Mouse (Mus musculus) B cell, adult 2 months (primary cell): ENCODE measurements at regions not wholly inside any gene's neighbourhood (a gene's known extent, or its start where the extent isn't known, plus 50 kb on each side); places are given as distances from the start of the nearest gene placed in this dataset.
"Not testable (repeated sequence)": the region's sequence is repeated elsewhere in the genome, so short reads cannot be mapped to it uniquely, and the experiment has no call there.

ENCODE experiments used
- DNase-seq, 2 experiments: peaks; one replicate each; pipeline ENCODE4 v3.0.0; 2022

DNA sequence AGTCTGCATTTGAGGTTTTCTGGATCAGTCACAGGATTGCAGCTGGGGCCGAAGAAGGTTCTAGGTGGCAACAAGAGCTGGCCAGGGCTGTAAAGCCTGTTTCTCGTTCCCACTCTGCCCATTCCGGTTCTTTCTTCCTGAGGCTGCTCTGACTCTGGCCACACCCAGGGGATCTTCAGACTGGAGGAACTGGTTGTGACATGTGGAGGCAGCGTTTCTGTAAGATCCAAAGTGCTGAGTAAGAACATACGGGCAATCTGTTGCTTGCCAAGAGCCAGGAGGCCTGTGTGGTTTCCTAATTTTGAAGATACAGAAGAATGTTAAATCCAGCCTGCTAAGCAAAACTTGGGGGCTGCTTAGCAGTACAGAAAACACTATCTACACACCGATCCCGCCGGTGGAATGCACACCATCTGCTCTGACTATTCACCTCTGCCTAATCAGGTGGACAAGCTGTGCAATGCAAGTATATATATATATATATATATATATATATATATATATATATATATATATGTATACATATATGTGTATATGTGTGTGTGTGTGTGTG is 99.3 kb upstream of the Bmp2k start:
- no peak for DNase-seq

DNA sequence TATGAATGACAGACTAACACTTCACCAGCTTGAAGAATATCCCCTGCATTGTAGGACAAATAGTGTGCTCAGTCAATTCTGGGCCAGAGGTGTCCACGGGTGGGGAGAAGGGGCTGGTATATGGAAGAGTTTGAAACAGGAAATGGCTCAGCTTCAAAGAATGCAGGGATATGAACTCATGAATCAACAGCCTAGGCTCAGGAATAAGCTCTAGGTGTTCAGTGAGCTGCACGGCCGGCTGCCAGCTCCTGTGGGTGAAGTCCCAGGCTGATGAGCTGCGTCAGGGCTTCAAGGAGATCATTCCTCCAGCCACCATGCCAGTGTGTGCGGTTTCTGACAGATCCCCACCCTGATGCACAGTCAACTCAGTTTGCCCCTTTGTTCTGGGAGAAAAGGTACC is 98.8 kb upstream of the Bmp2k start:
- DNase-seq, result no peak

DNA sequence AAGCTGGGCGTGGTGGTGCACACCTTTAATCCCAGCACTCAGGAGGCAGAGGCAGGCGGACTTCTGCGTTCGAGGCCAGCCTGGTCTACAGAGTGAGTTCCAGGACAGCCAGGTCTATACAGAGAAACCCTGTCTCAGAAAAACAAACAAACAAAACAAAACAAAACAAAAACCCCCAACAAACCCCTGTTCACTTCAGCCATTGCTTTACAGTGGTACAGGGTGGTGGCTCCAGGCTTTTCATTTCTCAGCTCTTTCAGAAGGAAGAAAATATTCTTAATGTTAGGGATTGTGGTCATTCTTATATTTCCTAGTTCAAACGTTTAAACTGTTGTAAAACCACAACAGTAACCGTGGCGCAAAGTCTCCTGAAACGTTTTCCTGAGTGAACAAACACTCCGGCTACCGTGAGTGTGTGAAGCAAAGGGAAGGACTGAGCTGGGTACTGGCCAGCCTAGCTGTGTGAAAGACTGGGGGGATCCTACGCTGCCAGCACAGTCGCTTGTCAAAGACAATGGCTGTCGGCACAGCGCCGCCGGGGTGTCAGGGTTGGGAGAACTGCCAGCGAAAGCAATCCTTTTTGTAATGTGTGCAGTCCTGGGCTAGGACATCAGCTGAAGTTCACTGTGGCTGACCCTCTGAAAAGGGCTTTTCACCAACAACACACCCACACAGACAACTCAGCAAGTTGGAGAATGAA is 91.8 kb upstream of the Bmp2k start:
- DNase-seq, result peak in 1 of 2 experiments; percentile 29

DNA sequence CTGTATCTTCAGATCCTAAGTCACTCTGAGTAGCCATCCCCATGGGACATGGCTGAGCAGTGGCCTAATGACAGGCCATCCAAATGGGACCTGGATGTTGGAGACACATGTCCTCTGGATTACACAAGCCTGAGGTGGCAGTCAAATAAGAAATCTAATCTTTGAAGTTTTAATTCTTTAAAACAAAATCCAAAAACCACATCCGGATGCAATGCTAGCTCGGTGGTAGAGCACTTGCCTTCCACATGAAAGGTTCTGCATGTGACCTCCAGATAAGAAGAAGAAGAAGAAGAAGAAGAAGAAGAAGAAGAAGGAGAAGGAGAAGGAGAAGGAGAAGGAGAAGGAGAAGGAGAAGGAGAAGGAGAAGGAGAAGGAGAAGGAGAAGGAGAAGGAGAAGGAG is 89.1 kb upstream of the Bmp2k start:
- DNase-seq, result not testable (repeated sequence)

DNA sequence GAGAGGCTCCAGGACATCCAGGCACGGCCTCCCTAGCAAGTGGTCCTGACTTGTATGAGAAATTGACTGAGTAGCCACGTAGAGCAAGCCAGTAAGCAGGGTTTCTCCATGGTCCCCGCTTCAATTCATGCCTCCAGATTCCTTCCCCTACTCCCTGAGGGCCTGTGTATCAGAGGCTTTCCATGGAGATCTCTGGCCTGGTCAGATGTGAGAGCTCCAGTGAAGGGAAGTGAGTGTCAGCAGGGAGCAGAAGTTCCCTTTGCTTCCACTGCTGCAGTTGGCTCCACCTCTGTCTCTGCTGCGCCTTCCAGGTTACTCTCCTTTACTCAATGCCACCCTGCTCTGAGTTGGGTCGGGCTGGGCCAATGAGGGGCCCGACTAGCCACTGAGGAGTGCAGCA is 88.3 kb upstream of the Bmp2k start:
- DNase-seq, result no peak

DNA sequence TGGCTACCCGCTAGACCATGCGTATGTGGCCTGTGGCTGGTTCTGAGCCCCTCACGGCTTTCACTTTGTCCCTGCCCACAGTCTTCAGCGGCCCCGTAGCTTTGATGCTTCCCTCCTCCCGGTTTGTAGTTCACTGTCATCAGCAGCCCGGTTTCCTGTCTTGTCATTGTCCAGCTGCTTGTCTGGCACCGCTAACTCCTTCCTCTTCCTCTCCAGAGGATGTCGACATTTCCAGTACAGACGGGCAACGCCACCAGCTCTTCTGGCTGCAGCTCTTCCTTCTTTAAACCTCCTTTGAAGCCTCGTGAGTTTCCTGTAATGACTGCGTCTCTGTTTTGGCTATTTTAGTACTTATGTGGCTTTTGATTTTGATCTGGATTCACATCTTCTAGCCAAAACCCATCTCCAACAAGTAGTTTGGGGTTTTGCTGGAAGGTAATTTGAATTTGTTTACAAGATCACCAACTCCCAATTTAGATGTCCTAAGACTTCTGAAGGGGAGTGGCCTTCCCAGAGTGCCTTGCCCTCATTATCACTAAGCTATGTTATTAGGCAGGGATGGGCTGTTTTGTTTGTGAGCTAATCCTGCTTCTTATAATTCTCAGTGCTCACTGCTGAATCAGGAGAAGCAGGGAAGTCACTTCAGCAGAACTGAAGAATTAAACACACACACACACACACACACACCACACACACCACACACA is 85.8 kb upstream of the Bmp2k start:
- DNase-seq, result peak; percentile 65 to 67

DNA sequence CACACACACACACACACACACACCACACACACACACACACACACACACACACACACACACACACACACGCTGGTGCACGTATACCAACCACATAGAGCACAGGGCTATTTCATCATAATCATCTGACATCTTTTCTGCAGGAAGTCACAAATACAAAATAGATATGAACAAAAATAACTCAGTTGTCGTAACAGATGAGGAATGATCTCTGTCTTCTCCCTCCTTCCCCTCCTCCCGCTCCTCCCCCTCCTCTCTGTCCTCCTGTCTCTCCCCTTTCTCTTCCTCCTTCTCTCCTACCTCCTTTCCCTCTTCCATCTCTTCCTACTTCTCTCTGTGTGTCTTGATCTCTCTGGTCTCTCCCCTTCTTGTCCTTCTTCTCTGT is 85.2 kb upstream of the Bmp2k start:
- DNase-seq, result peak; percentile 38 to 40

DNA sequence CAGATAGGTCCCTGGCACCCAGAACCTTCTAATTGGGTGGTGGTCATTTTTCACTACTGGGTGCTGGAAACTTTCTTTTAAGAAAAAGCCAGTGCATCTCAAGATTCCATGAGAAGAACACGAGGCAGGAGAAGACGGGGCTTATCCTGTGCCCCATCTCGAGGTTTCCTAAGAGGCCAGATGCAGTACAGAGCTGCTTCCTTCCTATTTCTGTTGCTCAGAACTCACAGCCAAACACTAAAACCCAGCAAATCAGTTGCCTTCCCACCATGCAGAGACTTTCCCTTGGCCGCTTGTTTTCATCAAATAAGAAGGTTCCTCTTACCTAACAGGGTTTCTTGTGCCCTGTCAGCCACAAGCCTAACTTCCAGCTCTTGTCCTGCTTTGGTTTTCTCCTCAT is 84.7 kb upstream of the Bmp2k start:
- DNase-seq, result peak; percentile 54 to 56

DNA sequence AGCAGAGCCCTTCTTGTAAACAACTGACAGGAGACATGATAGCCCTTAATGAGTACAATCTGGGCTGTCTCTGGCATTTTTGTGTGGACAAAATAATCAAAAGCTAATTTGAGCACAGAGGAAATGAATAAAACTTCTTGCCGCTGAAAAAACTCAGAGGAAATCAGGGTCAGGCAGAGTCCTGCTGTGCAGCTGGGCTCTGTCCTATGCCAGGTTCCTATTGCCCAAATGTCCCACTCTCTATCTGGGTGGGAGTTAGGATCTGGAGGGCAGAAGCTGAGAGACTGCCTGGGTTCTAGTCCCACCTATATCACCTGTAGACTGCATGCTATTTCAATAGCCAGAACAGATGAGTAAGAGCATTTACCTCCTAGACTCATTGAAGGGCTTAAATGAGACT is 83.8 kb upstream of the Bmp2k start:
- DNase-seq, result no peak

DNA sequence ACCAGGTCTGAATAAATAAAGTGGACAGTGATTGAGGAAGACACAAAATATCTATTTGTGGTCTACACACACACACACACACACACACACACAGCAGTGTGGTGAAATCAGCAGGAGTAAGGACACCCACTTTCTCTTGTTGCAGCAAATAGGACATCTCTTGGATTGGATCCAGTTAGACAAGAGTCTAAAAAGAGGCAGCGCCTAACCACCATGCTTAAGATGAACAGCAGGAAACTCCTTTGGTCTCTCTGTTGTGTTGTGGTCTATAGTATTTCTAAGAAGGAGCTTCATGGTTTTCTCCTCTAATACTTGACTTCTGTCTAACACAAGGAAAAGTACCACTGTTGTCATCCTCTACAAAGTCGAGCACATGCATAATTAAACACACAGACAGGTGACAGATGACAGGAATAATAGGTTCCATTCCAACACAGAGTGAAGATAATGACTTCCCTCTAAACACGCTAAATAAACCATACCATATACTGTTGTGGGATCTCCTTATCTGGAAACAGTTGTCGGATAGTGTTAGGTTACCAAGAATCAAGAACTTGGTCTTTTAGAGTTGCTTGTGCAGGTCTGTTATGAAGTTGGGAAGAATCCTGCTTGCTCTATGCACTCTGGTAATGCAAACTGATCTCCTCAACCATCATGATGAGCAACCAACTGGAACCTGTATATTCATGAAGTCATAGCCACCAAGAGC is 82.6 kb upstream of the Bmp2k start:
- no peak for DNase-seq

DNA sequence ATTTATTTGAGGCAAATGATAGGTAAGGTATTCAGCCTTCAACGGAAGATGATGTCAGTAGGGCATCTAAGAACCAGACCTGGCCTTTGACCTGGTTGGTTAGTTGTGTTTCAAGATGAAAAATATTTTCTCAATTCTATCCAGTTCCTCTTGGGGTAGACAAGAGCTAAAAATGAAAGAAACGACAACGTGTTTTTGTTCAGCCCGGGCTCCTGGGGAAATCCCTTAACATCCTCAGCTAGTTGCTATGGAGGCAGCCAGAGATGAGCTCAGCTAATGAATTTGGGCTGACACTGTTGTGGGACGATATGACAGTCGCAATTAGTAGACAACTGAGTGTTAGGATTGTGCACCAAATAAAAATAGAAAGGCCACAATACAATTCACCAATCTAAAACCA is 80.6 kb upstream of the Bmp2k start:
- DNase-seq, result peak; percentile 60 to 67

DNA sequence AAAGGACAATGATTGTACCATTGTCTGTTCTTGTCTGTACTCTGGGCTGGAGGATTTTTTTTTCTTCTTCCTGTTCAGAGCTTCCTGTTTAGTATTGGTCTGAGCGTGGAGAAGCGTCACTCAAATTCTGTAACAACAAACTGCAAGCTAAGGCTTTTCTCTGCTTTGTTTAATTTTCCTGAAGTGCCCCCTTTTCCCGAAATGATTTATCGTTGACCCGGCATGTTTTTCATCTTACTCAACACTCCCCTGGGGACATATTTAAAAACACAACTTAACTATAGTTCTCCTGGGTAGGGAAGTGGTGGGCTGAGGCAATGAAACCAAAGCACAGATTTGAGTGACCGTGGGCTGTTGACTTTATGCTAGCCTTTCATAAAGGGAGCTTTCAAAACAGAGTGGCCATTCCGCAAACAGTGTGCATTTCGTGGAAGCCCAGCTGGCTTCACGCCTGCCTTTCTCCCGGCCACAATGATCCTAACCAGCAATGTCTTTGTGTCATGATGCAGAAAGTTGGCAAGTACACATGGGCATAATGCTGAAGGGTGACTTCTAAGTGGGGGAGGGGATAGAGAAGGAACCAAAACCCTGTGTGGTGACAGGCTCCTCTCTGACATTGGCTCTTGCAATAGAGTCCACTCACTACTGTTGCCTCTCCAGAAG is 79.8 kb upstream of the Bmp2k start:
- DNase-seq, result peak; percentile 53 to 56

DNA sequence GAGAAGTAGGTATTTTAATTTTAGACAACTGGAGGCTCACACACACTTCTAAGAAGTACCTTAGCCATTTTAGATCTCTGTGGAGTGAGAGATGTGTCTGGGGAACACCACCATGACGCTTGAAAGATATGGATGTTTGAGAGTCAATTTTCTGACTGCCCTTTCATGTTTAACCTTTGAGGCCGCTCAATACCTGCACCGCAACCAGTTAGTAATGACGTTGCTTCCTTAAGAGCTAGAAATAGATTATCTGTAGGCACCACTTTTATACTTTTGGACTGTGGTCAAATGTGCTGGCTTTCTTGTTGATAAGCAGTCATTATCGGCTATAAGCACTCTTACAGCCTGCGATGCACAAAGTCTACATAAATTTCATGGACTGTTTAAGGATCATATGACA is 78.3 kb upstream of the Bmp2k start:
- no peak for DNase-seq

DNA sequence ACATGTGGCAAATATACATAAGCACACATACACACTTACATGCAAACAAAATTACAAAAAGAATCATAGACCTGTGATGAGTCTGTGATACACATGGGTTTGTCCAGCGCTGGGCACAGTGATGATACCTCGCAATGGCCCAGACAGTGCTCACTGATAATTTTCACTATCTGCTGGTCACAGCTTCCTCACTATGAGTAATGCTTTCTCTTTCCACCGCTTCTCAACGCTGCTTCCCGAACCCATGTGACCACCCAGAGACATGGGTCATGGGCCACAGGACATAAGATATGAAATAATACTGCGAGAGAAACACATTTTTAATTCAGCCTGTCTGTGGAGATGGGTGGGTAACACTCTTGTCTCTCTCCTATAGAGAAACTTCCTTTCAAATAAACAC is 76.5 kb upstream of the Bmp2k start:
- DNase-seq, result no peak

DNA sequence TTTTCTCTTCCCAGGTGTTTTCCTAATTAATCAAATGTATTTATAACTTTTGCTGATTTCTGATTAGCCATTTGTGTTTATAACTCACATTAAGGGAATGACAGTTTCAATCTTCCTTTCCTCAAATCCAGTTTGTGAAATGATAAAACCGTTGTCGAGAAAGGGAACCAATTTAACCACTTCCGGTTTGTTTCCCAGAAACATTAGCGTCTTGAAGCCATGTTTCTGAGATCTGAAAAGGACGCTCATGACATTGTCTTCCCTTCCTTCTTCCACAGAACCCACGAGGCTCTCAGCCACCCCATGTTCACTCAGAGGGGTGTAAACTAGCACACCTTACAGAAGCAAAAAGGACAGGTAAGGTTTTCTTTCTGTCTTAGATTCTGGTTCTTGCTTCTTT is 76.0 kb upstream of the Bmp2k start:
- no peak for DNase-seq

DNA sequence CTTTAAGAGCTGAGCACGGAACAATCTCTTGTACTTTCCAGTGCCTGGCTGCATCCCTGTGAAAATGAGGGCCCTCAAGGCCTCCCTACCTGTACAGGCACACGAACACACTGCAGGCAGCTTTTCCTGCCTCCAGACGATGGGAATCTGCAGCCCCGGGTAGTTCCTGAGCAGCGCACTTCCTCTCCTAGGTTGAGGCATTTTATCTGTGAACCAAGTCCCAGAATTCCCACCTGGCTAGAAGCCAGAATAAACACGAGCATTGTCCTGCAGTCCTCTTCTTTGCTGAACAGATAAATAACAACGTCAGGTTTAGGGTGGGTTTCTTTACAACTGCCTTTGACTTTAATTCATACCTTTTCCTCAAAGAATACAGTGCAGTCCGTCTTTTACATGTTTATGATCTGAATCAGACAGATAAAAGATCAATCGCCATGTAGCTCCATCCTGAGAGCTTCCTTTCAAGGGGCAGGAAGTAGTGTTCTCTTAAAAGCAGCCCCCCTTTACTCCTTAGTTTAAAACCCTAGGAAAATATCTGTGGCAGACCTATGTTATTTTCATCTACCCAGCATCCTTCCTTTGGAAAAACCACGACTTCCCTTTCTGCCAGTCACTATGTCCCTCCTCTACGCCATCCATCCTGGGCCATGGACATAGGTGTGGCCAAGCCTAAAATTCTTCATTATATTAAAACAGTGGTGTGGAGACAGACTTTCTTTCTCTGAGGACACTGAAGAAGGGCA is 75.3 kb upstream of the Bmp2k start:
- no peak for DNase-seq

DNA sequence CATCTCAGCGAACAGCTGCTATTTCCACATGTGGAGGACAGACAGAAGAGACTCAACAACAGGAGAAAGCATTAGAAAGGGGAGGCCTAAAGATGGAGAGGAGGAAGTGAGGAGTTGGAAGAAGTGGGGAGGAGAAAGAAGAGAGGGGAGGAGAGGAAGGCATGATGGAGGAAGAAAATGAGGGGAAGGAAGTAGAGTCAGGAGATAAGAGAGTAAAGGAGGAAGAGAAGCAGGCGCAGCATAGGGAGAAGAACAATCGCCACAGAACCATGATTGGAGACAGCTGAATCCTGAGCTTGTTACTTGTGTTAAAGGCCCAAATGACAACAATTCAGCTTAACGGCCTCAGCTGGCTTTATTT is 74.8 kb upstream of the Bmp2k start:
- DNase-seq, result no peak

DNA sequence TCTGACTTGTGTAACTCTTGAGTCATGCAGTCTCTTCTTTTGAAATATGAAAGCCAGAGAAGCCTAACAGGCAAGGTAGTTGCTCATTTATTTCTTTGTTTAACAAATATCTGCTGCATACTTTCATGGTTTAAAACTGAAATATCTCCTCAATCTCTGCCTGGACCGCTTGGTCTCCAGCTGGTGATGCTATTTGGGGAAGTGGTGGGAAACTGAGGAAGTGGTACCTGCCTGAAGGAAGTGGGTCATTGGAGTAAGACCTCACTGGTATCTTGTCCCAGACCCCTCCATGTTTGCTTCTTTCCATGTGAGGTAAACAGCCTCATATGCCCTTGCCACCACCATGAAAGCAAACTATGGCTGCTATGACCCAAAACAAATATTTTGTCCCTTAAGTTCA is 74.0 kb upstream of the Bmp2k start:
- no peak for DNase-seq

DNA sequence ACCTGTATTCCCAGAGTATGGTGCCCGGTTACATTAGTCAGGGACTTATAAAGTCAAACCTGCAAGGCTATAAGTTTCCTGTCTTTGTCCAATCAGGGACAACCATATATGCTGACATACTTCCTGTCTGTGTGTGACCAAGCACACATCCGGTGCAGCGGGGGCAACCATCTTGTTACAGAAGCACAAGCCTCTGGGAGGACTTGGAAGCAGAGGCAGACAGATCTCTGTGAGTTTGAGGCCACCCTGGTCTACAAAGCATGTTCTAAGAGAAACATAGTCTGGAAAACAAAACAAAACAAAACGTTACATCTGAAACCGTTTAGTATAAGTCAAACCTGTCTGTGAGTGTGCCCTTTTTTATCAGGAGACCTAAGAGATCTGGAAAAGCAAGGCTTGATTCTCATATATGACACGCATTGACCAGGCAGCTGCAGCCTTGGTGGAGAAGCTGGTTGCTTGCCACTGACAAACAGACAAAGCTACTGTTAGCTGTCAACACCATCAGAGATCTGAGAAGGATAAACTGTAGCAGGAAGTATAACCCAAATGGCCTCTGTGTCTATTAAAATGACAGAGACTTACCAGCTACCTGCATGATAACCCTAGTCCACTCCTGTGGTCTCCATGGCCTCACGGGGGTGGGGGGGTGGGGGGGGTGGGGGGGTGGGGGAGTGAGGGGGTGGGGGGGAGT is 72.6 kb upstream of the Bmp2k start:
- no peak for DNase-seq

DNA sequence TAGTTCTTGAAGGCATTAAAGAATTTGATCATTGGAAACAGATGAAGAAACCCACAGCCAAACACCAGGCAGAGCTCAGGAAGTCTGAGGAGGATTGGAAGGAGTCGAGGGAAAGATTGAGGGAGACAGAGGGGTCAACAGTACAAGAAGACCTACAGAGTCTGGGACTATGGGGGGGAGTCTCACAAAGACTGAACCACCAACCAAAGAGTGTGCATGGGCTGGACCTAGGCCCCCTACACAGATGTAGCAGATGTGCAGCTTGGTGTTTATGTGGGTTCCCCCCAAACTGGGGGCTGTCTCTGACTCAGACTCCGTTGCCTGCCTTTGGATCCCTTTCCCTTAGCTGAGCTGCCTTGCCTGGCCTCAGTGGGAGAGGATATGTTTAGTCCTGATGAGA is 71.5 kb upstream of the Bmp2k start:
- no peak for DNase-seq

DNA sequence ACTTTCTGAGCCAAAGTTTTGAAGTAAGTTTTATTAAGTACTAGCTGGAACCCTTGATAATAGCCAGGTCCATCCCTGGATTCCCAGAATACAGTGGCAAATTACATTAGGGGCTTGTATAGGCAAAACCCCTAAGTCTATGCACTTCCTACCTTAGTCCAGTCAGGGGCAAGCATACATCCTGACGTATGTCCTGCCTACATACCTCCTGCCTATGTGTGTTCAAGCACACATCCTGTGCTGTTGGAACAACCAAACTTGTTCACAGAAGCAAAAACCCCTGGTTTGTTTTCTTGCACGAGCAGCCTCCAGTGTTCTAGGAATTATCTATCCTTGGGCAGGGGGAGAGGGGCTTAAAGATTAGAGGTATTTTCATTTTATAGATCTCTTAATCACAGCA is 66.4 kb upstream of the Bmp2k start:
- DNase-seq, result peak; percentile 40 to 49

DNA sequence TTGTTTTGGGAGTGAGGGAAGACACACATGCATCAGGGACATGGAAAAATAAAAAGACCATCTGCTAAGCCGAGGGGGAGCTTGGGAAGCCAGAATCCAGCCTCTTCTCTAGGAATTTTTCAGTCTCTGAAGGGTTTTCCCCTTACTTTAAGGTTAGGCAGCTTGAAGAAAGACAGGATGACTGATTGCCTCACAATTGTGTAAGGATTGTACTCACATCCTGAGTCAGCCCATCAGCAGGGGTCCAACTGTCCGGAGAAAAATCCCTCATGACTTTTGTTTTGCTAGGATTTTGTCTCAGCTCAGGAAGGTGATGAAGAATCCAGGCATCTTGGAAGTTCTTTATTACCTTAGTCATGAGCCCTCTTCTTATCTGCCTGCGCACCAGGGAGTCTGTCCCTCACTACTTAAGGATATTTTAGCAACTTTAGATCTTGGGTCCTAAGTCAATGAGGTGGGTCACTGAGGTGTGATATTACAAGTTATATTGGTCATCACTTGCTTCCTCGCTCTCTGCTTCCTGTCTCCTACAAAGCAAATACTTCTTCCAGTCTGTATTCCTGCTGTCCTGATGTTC is 65.8 kb upstream of the Bmp2k start:
- DNase-seq, result no peak
